Mouse (Mus musculus): Measurements from ENCODE around the gene Pklr. TPM values are rescaled to one million over a fixed set of nuclear protein-coding genes. Genes with fewer than 3 reads are reported as not detected.
"Not testable (repeated sequence)": the region's sequence is repeated elsewhere in the genome, so short reads cannot be mapped to it uniquely, and the experiment has no call there.

The Pklr gene
- total RNA-seq, 2 experiments from 2014 or later: not detected

DNA sequence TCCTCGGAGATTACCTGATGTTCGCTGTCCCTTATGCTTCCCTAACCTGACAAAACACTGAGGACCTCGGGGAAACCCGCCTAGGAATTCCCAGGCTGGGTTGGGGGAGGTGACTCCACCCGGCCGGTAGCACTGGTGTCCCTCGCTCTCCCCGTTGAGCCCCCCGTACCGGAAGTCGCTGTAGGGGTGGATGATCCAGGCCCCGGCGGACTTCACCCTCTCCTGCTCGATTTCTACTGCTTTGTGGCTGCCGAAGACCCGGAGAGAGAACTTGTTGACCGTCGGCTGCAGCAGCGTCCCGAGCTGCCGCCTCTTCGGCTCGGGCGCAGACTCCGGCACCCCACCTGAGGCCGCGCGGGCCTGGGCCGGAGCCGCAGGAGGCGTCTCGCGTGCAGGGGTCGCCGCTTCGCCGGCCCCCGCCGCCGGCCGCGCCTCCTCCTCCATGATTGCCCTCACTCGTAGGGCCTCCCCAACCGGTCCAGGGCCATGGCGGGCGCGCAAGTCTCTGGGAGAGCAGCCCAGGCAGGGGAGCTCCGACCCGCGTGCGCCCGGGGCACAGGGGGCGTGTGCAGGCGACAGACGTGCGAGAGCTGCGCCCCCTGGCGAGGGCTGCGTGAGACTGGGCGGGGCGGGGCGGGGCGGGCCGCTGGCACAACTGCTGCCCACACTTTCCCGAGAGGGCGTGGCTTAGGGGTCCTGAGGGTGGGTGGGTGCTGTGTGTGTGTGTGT lies 23.8 kb downstream of the Pklr start, which contains the start of gene Hcn3:
Gene Hcn3 (minus strand): TSS at position 581 of the 729 bp plus-strand sequence.
- DNase-seq: peak; percentile 41 to 67

DNA sequence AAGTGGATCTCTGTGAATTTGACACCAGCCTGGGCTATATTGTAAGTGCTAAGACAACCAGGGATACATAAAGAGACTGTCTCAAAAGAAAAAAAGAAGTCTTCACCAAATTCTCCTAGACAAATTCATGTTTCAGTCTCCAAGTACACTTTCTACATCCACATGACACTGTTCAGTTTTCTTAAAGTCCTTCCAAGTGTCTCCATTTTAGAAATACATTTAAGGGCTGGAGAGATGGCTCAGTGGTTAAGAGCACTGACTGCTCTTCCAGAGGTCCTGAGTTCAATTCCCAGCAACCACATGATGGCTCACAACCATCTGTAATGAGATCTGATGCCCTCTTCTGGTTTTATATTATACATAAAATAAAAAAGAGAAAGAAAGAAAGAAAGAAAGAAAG lies 25.3 kb downstream of the Pklr start:
- intact Hi-C loops (cut with DNase I): not testable (repeated sequence)

More for the DNA sequence above, 23.8 kb downstream of the Pklr start, which contains the start of gene Hcn3:
- intact Hi-C loops (cut with DNase I): loop anchor here (2.0 to 5.0 kb wide), 2 partner anchors 45 to 67 kb away; partner anchors contain the start of gene Rusc1

DNA sequence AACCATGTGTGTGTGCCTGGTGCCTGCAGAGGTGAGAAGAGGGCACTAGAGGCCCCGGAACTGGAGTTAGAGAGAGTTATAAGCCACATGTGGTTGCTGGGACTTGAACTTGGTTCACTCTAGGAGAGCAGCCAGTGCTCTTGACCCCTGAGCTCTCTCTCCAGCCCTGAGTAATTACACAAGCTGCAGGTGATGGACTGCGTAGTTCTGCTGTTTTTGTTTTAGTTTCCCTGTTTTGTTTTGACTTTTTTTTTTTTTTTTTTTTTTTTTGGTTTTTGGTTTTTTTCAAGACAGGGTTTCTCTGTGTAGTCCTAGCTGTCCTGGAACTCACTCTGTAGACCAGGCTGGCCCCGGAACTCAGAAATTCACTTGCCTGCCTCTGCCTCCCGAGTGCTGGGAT lies 25.8 kb downstream of the Pklr start:
- intact Hi-C loops (cut with DNase I): no loop called here
- no peak for DNase-seq

More for the DNA sequence above, 25.3 kb downstream of the Pklr start:
- DNase-seq: not testable (repeated sequence)

DNA sequence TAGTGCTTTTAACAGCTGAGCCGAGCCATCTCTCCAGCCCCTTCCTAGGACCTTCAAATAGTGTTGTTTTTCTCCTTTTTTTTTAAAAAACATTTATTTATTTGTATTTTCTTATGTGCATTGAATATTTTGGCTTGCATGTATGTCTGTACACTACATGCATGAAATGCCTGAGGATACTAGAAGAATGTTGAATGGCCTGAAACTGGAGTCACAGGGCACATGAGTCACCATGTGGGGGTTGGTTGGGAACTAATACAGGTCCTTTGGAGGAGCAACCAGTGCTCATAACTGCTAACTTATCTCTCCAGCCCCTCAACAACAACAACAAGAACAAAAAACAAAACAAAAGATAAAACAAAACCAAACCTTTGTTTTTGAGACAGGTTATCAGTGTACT lies 27.2 kb downstream of the Pklr start:
- intact Hi-C loops (cut with DNase I): no loop called here
- DNase-seq: no peak

DNA sequence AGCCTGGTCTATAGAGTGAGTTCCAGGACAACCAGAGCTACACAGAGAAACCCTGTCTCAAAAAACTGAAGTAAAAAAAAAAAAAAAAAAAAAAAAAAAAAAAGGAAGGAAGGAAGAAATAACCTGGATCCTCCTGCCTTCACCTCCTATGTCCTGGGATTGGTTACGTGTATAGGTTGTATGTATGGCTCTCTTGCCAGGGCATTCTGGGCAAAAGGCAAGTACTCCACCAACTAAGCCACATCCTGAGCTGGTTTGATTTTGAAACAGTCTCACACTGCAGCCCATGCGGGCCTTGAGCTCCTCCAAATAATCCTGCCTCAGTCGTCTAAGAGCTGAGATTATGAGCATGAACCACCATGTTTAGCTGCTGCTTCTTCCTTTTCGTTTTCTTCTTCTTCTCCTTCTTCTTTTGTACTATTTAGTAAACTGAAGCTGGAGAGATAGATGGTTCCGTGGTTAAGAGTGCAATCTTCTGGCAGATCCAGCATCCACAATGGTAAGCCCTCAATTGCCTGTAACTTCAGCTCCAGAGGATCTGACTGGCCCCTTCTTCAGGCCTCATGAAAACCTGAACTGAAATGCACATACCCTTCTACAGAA lies 27.8 kb downstream of the Pklr start:
- intact Hi-C loops (cut with DNase I): no loop called here
- no peak for DNase-seq

DNA sequence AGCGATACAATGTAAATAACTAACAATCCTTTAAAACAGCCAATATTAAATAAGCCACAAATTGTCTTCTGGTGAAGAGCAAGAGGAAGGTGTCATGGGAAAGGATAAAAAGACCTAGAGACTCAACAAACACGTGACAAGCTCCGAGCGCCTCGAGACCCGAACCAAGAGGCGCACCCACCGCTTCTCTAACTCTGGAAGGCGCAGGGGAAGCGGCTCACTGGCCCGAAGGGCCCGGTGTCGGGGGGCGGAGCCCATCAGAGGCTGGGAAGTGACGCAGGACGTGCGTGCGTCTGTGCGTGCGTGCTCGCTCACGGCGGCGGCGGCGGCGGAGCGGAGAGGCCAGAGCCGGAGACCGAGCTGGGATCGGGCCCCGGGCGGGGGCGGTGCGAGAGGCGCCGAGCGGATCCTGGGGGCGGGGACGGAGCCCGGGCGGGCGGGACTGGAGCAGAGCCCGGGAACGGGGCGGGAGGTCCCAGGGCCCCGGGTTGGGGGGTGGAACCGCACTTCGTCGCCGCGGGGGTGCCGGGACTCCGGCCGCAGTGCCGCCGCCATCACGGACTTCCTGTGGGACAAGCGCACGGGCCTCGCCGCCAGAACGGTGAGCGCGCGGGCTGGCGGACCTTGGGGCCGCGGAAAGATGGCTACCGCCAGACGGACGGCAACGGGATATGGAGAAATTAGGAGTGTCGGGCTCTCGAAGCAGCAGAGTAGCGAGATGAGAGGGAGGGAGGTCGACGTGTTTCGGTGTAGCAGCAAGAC lies 28.7 kb downstream of the Pklr start, which contains the start of gene Clk2:
Gene Clk2 (plus strand): TSS at position 290 of the 762 bp plus-strand sequence.
- intact Hi-C loops (cut with DNase I): no loop called here
- DNase-seq: peak; percentile 96

DNA sequence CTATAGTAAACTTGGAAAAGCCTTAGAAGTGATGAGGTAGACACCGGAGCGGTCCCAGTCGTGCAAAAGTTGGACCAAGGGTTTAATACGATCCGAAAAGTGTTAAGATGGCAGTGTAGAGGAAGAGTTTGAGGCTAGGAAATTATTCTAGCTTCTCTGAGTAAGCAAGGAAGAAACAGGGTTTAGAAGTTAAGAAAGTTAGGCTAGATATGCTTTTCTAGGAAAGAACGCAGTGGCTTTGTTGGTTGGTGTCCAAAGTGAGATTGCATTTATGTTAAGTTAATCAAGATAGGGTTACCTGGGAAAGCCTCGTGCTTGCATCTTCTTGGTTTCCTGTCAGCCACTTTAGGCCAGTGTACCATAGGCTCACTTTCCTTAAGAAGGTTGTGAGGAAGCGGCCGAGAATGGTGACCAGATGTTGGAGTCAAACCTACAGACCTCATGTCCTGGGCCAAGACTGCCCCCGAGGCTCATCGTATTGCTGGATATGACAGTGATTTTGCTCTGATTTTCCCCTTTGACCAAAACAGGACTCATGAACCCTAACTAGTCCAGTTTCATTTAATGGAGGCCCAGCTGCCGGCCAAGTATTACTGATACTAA lies 29.4 kb downstream of the Pklr start:
- DNase-seq: no peak
- intact Hi-C loops (cut with DNase I): no loop called here

DNA sequence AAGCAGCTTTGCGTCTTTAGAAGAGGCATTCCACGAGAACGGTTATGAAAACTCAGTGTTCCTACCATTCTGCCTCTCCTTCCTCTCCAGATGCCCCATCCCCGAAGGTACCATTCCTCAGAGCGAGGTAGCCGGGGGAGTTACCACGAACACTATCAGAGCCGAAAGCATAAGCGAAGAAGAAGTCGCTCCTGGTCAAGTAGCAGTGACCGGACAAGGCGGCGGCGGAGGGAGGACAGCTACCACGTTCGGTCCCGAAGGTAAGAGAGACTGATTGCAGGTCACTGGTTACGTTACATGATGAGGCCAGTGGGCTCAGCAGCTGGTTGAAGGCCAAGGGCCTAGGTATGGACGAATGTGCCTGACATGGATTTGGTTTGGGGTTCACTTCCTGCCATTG lies 31.0 kb downstream of the Pklr start:
- no peak for DNase-seq
- intact Hi-C loops (cut with DNase I): no loop called here

DNA sequence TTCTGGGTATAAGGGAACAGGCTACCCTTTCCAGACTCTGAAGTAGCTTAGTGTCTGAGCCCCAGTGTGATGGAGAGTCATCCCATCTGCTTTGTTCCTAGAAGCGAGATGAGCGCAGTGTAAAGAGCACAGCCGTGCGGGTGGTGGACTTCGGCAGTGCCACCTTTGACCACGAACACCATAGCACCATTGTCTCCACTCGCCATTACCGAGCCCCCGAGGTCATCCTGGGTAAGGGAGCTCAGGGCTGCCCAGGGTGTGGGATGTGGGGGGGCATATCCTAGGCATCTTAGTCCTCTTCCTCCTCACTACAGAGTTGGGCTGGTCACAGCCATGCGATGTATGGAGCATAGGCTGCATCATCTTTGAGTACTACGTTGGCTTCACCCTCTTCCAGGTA lies 38.9 kb downstream of the Pklr start:
- intact Hi-C loops (cut with DNase I): no loop called here
- no peak for DNase-seq

DNA sequence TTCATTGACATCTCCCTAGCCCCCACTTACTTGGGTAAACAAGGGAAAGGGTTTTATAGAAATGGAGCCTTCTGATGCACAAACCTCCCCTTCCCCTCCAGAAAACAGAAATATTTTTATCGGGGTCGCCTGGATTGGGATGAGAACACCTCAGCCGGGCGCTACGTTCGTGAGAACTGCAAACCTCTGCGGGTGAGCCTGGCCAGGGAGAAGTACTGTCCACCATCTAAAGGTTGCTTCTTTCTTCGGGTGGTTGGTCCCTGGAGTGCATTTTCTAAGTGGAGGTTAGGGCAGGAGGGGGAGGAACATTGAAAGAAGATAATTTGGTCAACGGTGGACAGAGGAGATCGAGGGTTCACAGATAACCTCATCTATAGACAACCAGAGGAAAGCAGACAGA lies 39.6 kb downstream of the Pklr start:
- DNase-seq: no peak
- intact Hi-C loops (cut with DNase I): no loop called here

DNA sequence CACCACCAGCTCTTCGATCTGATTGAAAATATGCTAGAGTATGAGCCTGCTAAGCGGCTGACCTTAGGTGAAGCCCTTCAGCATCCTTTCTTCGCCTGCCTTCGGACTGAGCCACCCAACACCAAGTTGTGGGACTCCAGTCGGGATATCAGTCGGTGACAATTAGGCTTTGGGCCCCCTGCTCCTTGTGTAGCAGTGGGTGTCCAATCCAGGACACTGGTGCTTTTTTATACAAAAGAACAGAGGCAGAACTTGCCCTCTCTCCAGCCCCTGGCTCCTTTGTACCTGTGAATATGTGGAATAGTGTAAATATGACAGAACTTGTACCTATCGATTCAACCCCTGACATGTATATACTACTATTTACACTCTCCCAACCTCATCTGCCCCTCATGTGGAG lies 40.5 kb downstream of the Pklr start:
- DNase-seq: no peak
- intact Hi-C loops (cut with DNase I): no loop called here

DNA sequence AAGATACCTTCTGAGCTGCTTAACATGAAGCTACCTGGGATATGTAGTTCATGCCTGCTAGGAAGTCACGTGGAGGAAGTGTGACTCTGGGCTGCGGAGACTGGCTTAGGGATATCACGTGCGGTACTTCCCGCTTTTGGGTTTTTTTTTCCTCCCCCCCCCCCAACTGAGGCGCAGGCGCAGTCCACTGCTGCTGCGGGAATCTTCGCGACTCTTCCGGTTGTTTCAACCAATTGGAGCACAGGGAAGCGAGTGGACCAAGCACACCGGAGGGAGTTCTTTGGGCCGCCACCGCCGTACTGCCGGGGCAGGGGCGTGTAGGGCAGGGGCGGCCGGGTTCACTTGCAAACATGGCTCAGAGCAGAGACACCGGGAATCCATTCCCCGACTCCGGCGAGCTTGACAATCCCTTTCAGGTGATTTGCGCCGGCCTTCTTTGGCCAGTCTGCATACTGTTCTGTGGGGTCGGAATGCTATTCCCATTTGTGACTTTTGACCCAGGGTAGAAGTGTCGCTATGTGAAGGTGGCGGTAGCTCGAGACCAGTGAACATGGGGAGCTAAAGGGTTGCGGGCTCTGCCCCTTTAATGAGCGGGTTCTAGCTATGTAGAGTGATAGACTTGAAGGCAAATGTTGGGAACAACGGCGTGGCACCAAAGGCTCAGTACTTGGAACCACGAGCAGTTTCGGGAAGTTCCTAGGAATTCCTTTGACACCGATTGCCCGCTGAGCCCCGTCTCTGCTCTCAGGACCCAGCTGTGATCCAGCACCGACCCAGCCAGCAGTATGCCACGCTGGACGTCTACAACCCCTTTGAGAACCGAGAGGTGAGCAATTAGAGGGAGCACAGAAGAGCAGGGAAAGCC lies 41.5 kb downstream of the Pklr start, which contains the start of gene Scamp3:
Gene Scamp3 (plus strand): TSS at position 232 of the 865 bp plus-strand sequence.
- intact Hi-C loops (cut with DNase I): no loop called here
- peak; percentile 84 to 87 for DNase-seq

DNA sequence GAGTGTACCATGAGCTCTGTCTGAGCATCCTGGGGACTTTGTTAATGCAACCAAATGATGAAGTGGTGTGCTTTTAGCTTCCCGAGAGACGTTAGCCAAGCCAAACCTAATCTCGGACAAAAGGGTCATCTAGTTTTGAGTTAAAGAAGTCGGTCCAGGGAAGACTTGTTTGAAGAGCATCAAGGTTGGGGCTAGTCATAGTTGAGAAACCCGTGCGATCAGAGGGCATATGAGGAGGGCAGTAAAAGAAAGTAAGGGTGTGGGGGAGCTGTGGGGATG lies 42.1 kb downstream of the Pklr start:
- no peak for DNase-seq
- intact Hi-C loops (cut with DNase I): no loop called here

DNA sequence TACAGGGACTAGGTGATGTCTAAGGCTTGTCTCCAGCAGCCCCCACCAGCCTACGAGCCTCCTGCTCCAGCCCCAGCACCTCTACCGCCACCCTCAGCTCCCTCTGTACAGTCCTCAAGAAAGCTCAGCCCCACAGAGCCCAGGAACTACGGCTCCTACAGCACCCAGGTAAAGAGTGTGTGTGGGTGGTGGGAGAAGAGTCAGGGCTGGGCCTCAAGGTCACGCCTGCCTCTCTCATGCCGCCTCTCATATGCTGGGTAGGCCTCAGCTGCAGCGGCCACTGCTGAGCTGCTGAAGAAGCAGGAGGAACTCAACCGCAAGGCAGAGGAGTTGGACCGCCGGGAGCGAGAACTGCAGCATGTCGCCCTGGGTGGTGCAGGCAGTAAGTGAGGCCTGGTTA lies 43.1 kb downstream of the Pklr start:
- intact Hi-C loops (cut with DNase I): no loop called here
- no peak for DNase-seq

DNA sequence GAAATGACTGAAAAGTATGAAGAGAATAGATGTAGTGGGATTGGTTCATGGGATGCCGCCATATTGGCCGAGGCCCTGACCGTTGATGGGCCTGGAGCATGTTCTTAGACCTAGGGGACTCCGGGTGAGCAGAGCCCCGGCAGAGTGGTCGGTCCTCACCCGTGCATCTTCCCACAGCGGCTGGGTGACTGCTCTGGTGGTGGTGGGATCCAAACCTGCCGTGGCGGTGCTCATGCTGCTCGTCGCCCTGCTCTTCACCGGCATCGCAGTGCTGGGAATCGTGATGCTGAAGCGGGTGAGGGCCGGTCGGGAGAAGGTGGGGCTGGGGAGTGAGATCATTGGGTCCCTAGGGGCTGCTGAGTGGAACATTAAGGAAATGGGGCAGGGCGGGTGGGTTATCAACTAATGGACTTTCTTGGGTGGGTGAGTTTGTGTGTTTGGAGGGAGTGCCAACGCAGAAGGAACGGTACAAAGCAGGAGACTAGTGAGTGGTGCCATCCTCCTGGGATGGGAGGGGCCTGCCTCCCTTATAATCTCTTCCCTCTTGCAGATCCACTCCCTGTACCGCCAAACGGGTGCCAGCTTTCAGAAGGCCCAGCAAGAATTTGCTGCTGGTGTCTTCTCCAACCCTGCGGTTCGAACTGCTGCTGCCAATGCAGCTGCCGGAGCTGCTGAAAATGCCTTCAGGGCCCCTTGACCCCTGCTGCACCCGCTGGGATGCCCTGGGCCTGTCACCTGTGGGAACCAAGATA lies 46.0 kb downstream of the Pklr start:
- no peak for DNase-seq
- intact Hi-C loops (cut with DNase I): no loop called here

DNA sequence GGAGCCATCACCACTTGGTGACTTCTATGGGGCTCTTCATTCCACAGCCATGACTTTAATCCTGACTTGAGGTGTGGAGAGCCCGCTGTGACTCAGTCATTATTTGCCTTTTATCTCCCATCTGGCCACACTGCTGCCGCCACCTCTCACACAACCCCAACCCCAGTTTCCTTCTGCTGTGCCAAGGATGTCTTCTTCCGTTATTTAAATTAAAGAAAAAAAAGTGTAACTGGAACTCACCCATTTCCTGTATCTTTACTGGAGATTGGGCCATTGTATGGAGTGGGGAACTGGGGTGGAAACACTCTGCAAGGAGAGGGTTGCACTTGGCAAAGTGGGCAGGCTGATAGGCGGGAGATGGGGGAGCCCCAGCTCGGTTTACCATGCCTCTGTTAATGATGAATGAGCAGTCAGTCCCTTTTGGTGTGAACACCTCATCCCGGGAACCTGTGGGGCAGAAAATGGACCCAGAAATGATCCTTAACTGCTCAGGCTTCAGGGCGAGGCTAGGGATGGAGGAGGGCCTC lies 46.7 kb downstream of the Pklr start:
- DNase-seq: no peak
- intact Hi-C loops (cut with DNase I): no loop called here

DNA sequence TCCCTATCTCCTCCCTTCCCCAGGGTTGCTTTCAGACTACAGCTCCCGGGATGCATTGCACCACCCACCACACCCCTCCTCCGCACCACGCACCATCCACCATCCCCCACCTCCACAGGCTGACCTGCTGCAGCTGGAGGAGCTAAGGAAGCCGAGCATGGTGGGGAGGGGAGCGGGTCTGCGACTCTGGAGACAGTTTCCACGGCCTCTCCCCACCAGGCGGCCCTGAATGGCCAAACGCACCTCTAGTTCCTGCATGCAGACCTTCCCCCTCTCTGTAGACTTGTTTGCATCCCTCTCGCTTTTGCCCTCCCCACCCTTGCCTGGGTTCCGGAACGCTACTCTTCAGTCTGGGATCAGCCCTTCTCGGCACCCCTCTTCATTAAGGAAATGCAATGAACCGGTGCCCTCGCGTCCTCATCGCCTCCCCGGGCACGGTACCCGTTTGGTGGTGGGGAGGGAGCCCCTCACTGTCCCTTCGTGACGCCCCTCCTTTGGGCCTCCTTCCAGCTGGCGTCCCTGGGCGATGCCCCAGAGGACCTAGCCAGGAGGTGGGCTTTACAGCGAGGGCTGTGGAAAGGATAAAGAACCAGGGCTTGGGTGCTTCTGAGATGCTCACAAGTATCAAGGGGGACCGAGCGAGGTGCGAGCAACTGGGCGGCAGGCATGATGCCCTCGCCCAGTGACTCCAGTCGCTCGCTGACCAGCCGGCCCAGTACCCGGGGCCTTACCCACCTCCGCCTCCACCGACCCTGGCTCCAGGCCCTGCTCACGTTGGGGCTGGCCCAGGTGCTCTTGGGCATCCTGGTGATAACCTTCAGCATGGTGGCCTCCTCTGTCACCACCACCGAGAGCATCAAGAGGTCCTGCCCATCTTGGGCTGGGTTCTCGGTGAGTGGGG lies 47.4 kb downstream of the Pklr start, which contains the start of gene Fam189b:
Gene Fam189b (plus strand): TSS at position 86 of the 901 bp plus-strand sequence.
- intact Hi-C loops (cut with DNase I): no loop called here
- peak; percentile 86 to 90 for DNase-seq

DNA sequence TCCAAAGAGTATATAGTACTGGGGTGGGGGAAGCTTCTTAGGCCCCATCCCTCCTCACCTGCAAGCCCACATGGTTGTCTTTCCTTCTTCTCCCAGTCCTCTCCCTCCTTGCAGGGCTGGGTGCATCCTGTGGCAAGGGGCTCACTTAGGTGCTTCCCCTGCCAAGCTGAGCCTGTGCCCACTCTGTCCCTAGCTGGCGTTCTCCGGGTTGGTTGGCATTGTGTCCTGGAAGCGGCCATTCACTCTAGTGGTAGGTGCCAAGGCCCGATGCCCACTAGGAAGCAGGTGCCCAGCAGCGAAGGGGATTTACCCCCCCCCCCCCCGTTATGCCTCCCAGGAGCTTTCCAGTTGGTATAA lies 48.0 kb downstream of the Pklr start:
- intact Hi-C loops (cut with DNase I): no loop called here
- DNase-seq: no peak

Data from heart, postnatal 10 days (tissue).